Mouse (Mus musculus) heart, embryonic 15.5 days (tissue): ENCODE results near the gene Naaa. TPM values are rescaled to one million over a fixed set of nuclear protein-coding genes. Genes with fewer than 3 reads are reported as not detected.

ENCODE experiments used
- ATAC-seq: fragments of 200-750 bp; cut with Nextera tagmentation; replicated peaks from 2 replicates; pipeline ENCODE4 v1.8.0; 2017; ENCODE audit warnings: low read depth, moderate TSS enrichment; ENCODE audit not compliant: insufficient number of reproducible peaks, insufficient read depth, low FRiP score
- H3K27ac ChIP-seq: fragments of 300-500 bp; sonication (generic); 2 replicates; pipeline ENCODE4 v1.5.1; 2015; ENCODE audit warnings: mild to moderate bottlenecking, inconsistent platforms
- H3K27me3 ChIP-seq: fragments of 300-500 bp; sonication (generic); 2 replicates; pipeline ENCODE4 v1.6.1; 2015; ENCODE audit warnings: inconsistent platforms
- H3K36me3 ChIP-seq: fragments of 300-500 bp; sonication (generic); 2 replicates; pipeline ENCODE4 v1.6.1; 2015; ENCODE audit warnings: mild to moderate bottlenecking, inconsistent platforms
- H3K4me1 ChIP-seq: fragments of 300-500 bp; sonication (generic); replicated peaks from 2 replicates; pipeline ENCODE4 v1.6.1; 2015; ENCODE audit warnings: inconsistent platforms
- H3K4me2 ChIP-seq: fragments of 300-500 bp; sonication (generic); 2 replicates; pipeline ENCODE4 v1.6.1; 2015; ENCODE audit warnings: inconsistent platforms, mild to moderate bottlenecking, moderate library complexity
- H3K4me3 ChIP-seq: fragments of 300-500 bp; sonication (generic); 2 replicates; pipeline ENCODE4 v1.5.1; 2015; ENCODE audit warnings: mild to moderate bottlenecking, inconsistent platforms
- H3K9ac ChIP-seq: fragments of 300-500 bp; sonication (generic); 2 replicates; pipeline ENCODE4 v1.6.1; 2015; ENCODE audit warnings: mild to moderate bottlenecking, inconsistent platforms
- H3K9me3 ChIP-seq: fragments of 300-500 bp; sonication (generic); replicated peaks from 2 replicates; pipeline ENCODE4 v1.6.1; 2016; ENCODE audit warnings: inconsistent platforms
- WGBS: fragments of 180-500 bp; shearing (Covaris S2); methylation state at CpG from one replicate; pipeline ENCODE4 v1.1.7; 2015; ENCODE audit warnings: mixed read lengths; 5-methylcytosine and 5-hydroxymethylcytosine counted together
- polyA plus RNA-seq: library from polyadenylated mRNA; unstranded; fragments of >200 nt; fragmentation: Nextera tagmentation; extraction: Ambion mirVana; gene quantifications from 2 replicates; pipeline ENCODE4 v1.2.1, GENCODE M21; 2015

Naaa gene
- polyA plus RNA-seq, 1 experiment from 2014 or later, result 8.3 TPM

DNA sequence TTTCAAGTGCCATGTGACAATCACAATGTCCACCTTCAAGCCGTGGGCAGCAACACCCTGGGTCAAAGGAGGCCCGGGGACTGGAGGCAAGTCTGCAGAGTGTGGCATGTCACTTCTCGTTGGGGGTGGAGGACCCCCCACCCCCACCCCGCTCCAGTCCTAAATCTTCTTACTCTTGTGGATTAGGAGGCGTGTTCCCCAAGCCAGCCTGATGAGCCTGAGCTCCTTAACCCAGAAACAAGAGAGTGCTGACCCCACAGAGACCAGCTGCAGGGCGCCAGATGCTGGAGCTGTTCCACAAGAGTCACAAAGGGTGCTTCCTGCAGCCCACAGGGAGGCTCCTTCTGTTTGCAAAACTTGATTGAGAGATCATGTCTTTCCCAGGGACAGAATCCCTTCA lies 21.8 kb downstream of the Naaa start, which contains the start of gene Ppef2:
Gene Ppef2 (minus strand): TSS at position 61 of the 400 bp plus-strand sequence.
- no peak within 1 kb of the TSS for H3K4me2 ChIP-seq
- no peaks in the 10 kb centered on the region for H3K9me3 ChIP-seq
- H3K27ac ChIP-seq, result no peak within 1 kb of the TSS
- 32% methylated on average over 6 of the region's 6 CpGs for WGBS
- no peak for ATAC-seq
- no peak within 1 kb of the TSS for H3K9ac ChIP-seq
- H3K36me3 ChIP-seq, result no peaks in the 10 kb centered on the region
- peaks cover 4% of the 10 kb centered on the region for H3K4me1 ChIP-seq
- H3K27me3 ChIP-seq, result peaks cover 3% of the 10 kb centered on the region; the same call in 1 of the 2 replicates
- H3K4me3 ChIP-seq, result no peak within 1 kb of the TSS

DNA sequence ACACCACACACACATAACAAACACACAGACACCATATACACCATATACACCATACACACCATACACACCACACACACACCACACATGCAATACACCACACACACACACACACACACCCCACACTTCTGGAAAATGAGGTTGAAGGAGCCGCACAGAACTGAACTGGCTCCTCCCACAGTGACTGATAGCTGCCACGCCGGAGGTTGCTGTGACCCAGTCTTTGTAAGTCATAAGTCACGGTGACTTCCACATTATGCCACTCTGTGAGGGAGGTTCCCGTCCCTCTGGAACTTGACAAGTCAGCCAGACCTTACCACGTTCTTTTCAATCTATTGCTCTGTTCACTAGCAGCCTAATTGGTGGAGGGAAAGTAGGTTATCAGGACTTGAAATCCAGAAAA lies 23.5 kb downstream of the Naaa start:
- no peak overlapping the region for H3K4me2 ChIP-seq
- H3K9ac ChIP-seq, result no peak overlapping the region
- H3K27ac ChIP-seq, result no peak overlapping the region
- H3K4me1 ChIP-seq, result peaks cover 4% of the 10 kb centered on the region
- H3K4me3 ChIP-seq, result no peak overlapping the region
- peaks cover 3% of the 10 kb centered on the region; the same call in 1 of the 2 replicates for H3K27me3 ChIP-seq
- H3K9me3 ChIP-seq, result 0 out of 2 replicates have a peak, but pooled peaks cover 2% of the 10 kb centered on the region
- ATAC-seq, result no peak
- WGBS, result 63% methylated on average over 6 of the region's 6 CpGs
- H3K36me3 ChIP-seq, result no peaks in the 10 kb centered on the region

DNA sequence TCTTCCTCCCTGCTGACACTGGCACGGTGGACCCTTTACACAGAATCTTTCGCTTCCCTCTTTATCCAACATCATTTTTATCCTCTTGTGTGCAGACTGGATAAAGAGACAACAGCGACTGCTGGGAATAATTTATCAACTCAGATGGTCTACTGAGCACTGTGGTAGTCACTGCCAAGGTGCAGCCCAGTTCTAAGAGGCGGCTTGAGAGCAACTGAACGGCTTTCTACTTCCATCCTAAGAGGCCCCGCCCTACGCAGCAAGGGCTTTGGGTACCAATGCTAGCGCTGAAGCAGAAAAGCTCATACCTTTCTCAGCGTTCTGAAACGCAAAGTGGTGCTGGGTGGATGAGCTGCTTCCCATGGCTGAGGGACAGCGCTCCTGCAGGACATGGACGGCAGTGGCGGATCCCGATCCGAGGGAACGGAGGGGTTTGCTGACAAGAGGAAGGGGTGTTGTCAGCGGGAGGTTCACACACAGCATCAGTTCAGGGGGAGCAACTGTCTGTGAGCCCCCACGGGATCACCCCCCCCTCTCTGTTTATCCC lies 25.1 kb downstream of the Naaa start:
- Histone ChIP-seq H3K27ac (no peak overlapping the region), H3K4me2 (peak overlapping the region; percentile 26; the same call in 1 of the 2 replicates), H3K4me1 (peaks cover 4% of the 10 kb centered on the region), H3K27me3 (no peaks in the 10 kb centered on the region), H3K4me3 (no peak overlapping the region), H3K9me3 (0 out of 2 replicates have a peak, but pooled peaks cover 3% of the 10 kb centered on the region), H3K9ac (no peak overlapping the region), H3K36me3 (no peaks in the 10 kb centered on the region)
- 19% methylated on average over 18 of the region's 18 CpGs for WGBS
- ATAC-seq, result no peak

DNA sequence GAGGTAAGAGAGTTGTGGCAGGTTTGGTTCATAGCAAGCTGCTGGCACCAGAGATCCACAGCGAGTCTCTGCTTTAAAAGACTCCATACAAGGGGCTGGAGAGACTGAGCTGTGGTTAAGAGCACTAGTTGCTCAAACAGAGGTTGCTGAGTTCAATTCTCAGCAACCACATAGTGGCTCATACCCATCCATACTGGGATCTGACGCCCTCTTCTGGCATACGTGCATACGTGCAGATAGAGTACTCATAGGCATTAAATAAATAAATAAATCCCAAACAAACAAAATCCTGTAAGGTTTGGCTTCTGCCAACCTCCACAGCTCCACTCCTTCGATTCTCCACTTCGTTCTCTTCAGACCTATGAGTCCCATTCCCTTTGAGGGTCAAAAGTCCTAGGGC lies 25.9 kb downstream of the Naaa start:
- H3K4me3 ChIP-seq, result no peak overlapping the region
- no peak for ATAC-seq
- H3K4me1 ChIP-seq, result peaks cover 4% of the 10 kb centered on the region
- 0 out of 2 replicates have a peak, but pooled peaks cover 3% of the 10 kb centered on the region for H3K9me3 ChIP-seq
- H3K27ac ChIP-seq, result no peak overlapping the region
- H3K4me2 ChIP-seq, result no peak overlapping the region
- no peaks in the 10 kb centered on the region for H3K36me3 ChIP-seq
- 86% methylated on average over 6 of the region's 6 CpGs for WGBS
- H3K9ac ChIP-seq, result no peak overlapping the region
- H3K27me3 ChIP-seq, result no peaks in the 10 kb centered on the region

DNA sequence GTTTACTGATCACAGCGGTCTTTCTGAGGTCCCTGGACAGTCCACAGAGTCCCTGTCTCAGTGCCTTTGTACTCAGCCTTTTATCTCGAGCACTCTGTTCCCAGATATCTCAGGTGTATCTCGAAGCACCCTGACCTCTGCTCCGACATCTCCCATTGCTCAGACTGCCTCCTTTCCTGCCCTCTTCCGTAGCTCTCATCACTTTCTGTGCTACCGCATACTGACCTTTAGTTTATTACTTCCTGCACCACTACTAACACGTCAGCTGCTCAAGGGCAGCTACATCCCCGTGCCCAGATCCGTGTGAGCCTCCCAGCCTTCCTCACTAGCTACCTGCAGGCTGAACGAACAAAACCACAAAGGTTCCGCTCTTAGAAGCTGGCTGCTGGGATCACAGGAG lies 29.4 kb downstream of the Naaa start:
- 0 out of 2 replicates have a peak, but pooled peaks cover 3% of the 10 kb centered on the region for H3K9me3 ChIP-seq
- WGBS, result 71% methylated on average over 11 of the region's 11 CpGs
- no peaks in the 10 kb centered on the region for H3K27me3 ChIP-seq
- ATAC-seq, result no peak
- H3K4me3 ChIP-seq, result no peak overlapping the region
- H3K36me3 ChIP-seq, result no peaks in the 10 kb centered on the region
- H3K27ac ChIP-seq, result no peak overlapping the region
- no peak overlapping the region for H3K4me2 ChIP-seq
- peaks cover 4% of the 10 kb centered on the region for H3K4me1 ChIP-seq
- no peak overlapping the region for H3K9ac ChIP-seq

DNA sequence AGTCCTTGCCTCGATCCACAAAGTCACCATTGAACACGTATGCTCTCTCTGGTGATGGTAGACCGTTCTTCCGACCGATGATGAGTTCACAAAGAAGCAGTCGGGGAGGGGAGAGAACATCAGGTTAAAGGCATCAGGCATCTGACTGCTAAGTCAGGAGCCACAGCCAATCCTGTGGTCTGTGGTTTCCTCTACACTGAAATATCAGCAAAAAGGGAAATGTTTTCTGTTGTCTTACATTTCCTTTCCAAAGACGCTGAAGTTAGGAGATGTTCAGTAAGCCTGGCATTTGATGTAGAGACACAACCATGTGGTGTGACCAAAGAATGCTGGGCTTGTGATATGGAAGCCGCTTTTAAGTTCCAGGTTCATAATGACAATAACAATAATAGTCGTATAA lies 32.5 kb downstream of the Naaa start:
- Histone ChIP-seq H3K4me2 (no peak overlapping the region), H3K27ac (no peak overlapping the region), H3K9ac (no peak overlapping the region), H3K9me3 (0 out of 2 replicates have a peak, but pooled peaks cover 3% of the 10 kb centered on the region), H3K36me3 (no peaks in the 10 kb centered on the region), H3K4me1 (no peaks in the 10 kb centered on the region), H3K27me3 (no peaks in the 10 kb centered on the region), H3K4me3 (no peak overlapping the region)
- no peak for ATAC-seq
- 79% methylated on average over 9 of the region's 9 CpGs for WGBS

DNA sequence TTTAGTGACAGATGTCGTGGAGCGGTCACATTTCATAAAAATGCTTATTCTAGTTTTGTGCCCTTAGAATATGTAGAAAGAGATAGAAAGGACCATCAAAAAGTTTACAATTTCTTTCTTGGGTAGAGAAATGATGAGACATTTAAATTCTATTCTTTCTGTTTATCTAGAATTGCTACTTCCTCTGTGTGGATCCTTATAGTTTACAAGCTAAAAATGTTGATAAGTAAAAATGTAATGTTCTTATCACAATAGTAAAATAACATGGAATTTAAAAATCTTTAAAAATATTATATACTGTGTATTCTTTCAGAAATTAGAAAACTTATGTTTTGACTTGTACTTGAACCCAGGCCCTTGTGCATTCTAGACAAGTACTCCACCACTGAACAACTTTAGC lies 33.1 kb downstream of the Naaa start:
- Histone ChIP-seq H3K4me2 (no peak overlapping the region), H3K27me3 (no peaks in the 10 kb centered on the region), H3K4me3 (no peak overlapping the region), H3K4me1 (peaks cover under 1% of the 10 kb centered on the region; the same call in 1 of the 2 replicates), H3K27ac (no peak overlapping the region), H3K9ac (no peak overlapping the region), H3K36me3 (no peaks in the 10 kb centered on the region), H3K9me3 (0 out of 2 replicates have a peak, but pooled peaks cover 3% of the 10 kb centered on the region)
- ATAC-seq, result no peak
- WGBS, result 88% methylated on average over 2 of the region's 2 CpGs

DNA sequence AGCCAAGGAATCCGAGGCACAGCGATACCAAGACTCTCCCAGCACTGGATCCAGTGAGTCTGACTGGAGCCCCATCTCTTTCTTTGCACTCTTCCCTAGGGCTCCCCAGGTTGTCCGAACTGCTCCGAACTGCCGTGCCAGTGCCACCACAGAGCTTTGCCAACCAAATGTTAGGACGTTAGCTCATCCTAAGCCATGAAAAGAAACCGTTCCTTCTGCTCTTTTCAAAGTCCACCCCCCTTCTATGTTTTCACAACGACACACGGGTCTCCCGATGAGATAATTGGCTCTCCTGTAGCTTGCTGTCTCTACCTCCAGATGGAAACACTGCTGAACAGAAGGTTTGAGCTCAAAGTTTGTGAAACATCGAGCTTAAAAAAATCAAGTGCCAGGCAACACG lies 37.2 kb downstream of the Naaa start:
- no peak for ATAC-seq

DNA sequence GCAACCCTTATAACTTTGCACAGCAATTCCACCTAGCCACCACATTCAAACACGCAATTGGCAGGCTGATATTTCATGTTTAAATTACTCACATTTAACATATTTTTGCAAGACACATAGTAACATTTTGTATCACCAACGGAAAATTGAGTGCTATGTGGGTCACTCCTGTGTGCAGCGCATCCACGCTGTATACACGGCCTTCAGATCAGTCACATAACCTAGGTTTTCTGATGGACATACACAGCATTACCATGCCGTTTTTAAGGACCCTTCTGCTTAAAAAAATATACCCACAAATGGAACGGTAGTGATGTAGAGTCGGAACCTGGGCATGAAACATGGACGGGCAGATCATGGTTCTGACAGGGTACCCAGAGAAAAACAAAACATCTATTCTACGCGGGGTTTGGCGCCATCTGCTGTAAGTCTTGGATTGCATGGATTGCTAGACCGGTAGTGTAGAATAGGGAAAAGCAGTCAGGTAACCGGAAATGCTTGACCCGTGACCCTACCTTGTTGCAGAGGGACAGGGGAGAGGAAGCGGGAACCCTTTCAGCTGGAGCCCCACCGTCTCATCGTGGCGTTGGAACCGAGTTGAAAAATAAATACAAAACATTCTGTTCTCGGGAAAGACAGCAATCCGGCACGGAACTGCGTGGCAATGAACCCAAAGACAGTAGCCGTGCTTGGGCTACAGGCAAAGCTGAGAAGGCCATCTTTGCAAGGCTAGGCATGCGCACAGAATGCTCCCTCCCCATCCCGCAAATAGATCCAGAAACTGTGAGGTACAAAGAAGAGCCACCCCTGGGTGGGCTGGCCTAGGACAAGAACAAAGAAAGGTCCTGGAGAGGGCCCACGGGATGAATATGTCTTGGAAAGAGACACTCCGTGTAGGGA lies 38.4 kb downstream of the Naaa start:
- 43% methylated on average over 29 of the region's 29 CpGs for WGBS
- no peaks in the 10 kb centered on the region for H3K9me3 ChIP-seq
- H3K4me2 ChIP-seq, result peak overlapping the region; percentile 46
- no peaks in the 10 kb centered on the region for H3K27me3 ChIP-seq
- ATAC-seq, result no peak
- no peak overlapping the region for H3K27ac ChIP-seq
- peaks cover 4% of the 10 kb centered on the region; the same call in 1 of the 2 replicates for H3K4me1 ChIP-seq
- no peaks in the 10 kb centered on the region for H3K36me3 ChIP-seq
- 0 out of 2 replicates have a peak overlapping the region, but pooled peaks have one; percentile 13 for H3K9ac ChIP-seq
- 0 out of 2 replicates have a peak overlapping the region, but pooled peaks have one; percentile 9 for H3K4me3 ChIP-seq

More for the DNA sequence above, 37.2 kb downstream of the Naaa start:
- 87% methylated on average over 12 of the region's 12 CpGs for WGBS
- no peaks in the 10 kb centered on the region for H3K27me3 ChIP-seq
- no peak overlapping the region for H3K4me2 ChIP-seq
- peaks cover 4% of the 10 kb centered on the region; the same call in 1 of the 2 replicates for H3K4me1 ChIP-seq
- no peak overlapping the region for H3K27ac ChIP-seq
- H3K36me3 ChIP-seq, result no peaks in the 10 kb centered on the region
- H3K4me3 ChIP-seq, result no peak overlapping the region
- H3K9ac ChIP-seq, result no peak overlapping the region
- no peaks in the 10 kb centered on the region for H3K9me3 ChIP-seq

DNA sequence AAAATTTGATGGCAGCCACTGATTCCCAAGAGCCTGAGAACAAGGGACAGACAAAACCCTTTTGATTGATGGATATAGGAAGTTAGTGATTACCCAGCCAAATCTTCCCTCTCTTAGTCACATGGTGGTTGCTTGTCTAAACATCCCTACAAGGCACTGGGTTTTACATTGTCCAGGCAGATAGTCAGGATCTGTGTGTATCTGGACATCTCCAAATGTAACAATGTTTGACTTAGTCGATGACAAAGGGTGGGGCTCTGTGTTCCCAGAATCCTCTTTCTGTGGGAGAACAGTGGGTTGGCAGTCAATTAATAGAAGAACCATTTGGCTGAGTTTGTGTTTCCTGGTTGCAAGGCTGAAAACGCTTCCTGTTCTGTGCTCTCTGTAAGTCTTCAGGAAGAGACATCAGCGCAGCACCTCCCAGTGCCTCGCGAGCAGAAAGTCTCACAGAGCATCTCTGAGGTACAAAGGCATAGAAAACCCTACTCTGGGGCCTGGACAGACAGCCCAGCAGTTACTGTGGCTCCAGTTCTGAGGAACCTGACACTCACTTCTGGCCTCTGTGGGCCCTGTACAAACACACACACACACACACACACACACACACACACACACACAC lies 42.9 kb downstream of the Naaa start:
- Histone ChIP-seq H3K9ac (no peak overlapping the region), H3K9me3 (no peaks in the 10 kb centered on the region), H3K27ac (no peak overlapping the region), H3K27me3 (no peaks in the 10 kb centered on the region), H3K4me3 (no peak overlapping the region), H3K36me3 (no peaks in the 10 kb centered on the region), H3K4me2 (no peak overlapping the region), H3K4me1 (peaks cover 4% of the 10 kb centered on the region; the same call in 1 of the 2 replicates)
- 46% methylated on average over 5 of the region's 5 CpGs for WGBS
- no peak for ATAC-seq

DNA sequence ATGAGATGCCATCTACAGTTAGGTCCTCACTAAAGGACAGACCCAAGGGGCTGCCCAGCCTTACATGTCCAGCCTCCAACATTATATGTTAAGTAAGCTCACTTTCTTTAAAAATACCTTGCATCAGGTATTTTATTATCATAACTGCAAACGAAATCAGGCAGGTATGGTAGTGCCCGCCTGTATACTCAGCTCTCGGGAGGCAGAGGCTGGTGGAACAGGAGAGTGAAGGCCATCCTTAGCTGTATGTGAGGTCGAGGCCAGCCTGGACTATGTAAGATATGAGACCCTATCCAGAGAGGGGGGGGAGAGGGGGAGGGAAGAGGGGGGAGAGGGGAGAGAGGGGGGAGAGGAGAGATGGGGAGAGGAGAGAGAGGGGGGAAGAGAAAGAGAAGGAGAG lies 44.6 kb downstream of the Naaa start:
- 82% methylated on average over 4 of the region's 4 CpGs for WGBS
- Histone ChIP-seq H3K9ac (no peak overlapping the region), H3K4me1 (no peaks in the 10 kb centered on the region), H3K27ac (no peak overlapping the region), H3K9me3 (no peaks in the 10 kb centered on the region), H3K36me3 (no peaks in the 10 kb centered on the region), H3K27me3 (no peaks in the 10 kb centered on the region), H3K4me3 (no peak overlapping the region), H3K4me2 (no peak overlapping the region)
- no peak for ATAC-seq
